Mouse (Mus musculus): Measurements from ENCODE around the gene Gm8369.
"Not testable (repeated sequence)": the region's sequence is repeated elsewhere in the genome, so short reads cannot be mapped to it uniquely, and the experiment has no call there.

Gm8369 gene

DNA sequence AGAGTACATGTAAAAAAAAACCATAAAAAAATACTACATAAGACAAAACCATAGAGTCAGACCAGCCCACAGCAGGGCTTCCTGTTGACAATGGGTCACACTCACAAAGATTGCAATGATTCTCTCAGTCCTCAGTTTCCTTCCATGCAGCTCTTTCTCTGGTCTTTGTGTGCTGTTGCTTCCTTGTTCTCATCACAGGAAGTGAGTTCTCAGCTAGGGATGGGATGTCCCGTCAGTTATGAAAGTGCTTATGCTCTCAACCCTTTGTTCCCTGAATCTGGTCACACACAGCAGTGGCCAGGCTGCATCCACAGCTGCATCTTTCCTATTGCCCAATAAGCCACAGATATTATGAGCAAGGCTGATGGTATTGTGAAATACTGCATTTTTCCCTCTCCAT is 27.7 kb downstream of the Gm8369 start:
- peak; percentile 45 to 61 for DNase-seq (ENCODE audit: low spot score in 2 of 2)

DNA sequence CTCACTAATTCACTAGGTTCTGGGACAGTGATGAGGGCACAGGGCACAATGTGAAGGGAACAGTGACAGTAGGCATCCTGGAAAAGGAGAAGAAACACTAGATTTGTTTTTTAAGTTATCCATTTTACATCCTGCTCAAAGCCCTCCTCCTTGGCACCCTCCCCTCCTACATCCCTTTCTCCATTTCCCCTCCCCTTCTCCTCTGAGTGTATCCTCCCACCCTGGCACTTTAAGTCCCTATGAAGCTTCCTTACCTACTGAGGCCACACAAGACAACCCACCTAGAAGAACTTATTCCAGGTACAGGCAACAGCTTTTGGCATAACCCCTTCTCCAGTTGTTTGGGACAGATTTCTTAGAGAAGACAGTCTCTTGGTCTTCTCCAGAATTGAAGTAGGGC is 30.5 kb downstream of the Gm8369 start, which contains the start of gene Ms4a6b:
TSS of gene Ms4a6b (plus strand) at position 267 of the 400 bp plus-strand sequence.
- DNase-seq (ENCODE audit: low spot score in 2 of 2): no peak

DNA sequence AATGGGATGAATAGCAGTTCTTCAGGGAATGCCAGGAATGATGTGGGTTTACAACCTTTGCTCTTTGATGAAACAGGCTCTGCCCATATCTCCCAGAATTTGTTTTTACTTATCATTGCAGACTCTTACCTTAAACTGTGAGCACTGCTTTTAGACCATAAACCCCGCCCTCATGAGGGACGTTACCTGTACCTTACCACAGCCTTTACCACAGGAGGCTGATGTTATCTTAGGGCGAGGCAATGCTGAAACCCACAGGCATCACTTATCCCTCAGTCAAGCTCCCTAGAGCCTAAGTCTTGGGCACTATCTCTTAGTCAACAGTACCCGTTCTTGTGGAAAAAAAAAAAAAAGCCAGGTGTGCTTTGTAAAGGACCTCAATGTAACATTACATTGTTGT is 31.1 kb downstream of the Gm8369 start:
- DNase-seq (ENCODE audit: low spot score in 2 of 2): no peak

DNA sequence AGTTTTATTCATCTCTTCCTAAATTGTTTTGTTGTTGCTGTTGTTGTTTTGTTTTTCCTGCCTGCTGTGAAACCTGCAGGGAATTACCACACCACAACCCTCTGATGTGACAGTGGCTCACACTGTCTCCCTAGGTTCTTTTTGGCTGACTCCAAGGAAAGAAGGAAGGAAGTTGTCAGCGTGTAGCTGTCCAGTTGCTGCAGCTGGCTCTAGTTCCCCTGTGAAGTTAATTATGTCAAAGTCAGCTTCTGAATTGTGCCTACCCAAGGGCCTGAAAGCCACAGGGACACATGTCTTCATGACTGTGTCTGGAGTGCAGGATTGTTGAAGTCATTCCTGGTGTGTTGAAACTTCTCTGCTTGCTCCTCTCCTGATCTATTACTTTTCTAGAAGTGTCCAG is 31.6 kb downstream of the Gm8369 start:
- peak; percentile 51 to 71 for DNase-seq (ENCODE audit: low spot score in 2 of 2)

DNA sequence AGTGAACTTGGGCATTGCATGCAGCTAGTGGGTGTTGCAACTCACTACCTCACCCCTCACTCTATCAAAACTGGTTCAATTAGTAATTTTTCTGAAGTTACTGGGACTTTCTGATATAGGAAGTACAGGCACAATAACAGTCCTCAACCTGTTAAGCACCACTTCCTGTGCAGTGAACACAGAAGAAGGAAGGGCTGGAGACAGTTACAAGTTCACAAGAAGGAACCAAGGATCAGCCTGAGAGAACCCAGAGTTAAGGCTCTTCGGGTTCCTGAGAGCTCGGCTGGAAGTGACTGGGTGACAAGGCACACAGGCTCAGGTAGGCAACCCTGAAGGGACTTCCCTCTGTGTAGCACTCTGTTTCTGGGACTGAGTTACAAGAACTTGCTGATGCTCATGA is 32.6 kb downstream of the Gm8369 start:
- not testable (repeated sequence) for DNase-seq (ENCODE audit: low spot score in 2 of 2)

DNA sequence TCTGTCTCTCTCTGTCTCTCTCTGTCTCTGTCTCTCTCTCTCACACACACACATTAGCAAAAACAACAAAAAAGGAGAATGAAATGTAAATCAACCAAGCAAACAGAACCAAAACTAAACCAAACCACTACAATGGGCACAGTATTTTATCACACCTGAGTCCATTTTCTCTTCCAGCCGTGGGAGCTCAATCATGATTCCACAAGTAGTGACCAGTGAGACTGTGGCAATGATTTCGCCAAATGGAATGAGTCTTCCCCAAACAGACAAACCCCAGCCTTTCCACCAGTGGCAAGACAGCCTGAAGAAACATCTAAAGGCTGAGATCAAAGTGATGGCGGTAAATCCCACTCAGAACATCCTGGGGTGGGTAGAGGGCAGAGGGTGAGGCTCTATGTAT is 34.4 kb downstream of the Gm8369 start:
- DNase-seq (ENCODE audit: low spot score in 2 of 2): no peak

DNA sequence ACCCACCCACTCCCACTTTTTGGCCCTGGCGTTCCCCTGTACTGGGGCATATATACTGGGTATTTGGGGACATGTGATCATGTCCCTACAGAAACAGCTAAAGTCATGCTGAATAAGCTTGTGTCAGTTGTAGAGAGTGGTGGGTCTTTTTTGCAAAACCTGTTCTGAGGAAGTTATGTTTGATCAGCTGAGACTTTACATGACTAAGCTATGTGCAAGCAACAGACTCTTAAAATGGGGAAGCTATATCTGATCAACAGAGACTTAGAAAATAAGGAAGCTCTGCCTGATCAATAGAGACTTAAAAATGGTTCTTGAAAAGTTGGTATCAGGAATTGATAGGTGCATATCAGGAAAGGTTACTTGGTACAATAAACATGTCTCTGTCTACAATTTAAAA is 47.7 kb downstream of the Gm8369 start:
- no peak for DNase-seq (ENCODE audit: low spot score in 2 of 2)

DNA sequence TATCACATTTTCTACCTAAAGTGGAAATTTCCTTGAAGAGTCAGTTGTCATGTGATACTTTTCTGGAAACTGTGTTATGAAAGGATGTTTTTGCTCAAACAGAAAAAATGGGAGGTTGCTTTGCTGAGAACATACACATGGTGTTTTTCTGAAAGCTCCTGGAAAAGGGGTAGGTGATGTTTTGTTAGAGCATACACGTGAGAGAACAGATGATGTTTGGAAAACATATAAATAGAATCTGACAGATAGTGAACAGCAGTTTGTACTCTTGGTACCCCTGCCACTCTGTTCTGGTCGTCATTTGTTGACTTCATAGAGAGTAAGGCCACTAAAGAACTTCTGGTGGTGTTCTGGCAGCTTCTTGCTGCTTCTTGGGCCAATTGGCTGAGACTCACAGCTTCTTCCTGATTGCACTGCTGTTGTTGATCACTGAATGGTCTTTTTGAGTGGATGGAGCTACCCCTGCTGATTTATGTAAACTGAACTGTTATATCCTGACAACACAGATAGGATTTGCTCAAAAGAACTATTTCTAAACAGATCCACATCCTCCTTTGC is 48.2 kb downstream of the Gm8369 start:
- peak; percentile 78 to 82 for DNase-seq (ENCODE audit: low spot score in 2 of 2)

DNA sequence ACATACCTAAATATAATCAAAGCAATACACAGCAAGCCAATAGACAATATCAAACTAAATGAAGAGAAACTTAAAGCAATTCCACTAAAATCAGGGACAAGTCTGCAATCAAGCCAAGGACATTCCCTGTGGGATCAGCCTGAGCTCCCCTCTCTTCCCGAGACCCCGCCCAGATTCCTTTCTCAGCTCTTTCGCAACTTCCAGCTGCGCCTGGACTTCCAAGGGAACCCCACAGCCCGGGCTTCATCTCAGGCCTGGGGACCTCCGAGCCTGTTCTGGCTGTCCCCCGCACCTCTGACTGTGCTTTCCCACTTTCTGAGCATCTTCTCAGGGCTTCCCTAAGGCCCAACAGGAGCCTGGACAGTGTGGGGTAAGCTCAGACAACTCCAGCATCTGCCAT is 50.9 kb downstream of the Gm8369 start, which contains the start of gene Ms4a4d:
TSS of gene Ms4a4d (plus strand) at position 209 of the 400 bp plus-strand sequence.
- DNase-seq (ENCODE audit: low spot score in 2 of 2): peak; percentile 76 to 79

DNA sequence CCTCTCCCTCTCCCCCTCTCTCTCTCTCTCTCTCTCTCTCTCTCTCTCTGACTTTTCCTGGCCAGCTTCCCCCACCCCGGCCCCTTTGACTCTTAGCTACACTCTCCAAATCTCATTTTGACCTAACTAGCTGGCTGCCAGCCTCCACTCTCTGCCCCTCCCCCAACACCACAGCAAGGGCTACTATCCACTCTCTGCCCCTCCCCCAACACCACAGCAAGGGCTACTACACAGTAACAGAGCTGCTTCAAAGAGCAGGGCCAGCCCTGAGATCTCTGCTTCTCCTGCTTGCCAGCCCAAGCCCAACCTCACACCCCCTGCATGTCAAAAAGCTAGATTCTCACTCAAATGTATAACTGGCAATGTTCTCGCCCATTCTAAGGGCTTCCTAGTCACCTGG is 51.6 kb downstream of the Gm8369 start:
- peak; percentile 25 to 34 for DNase-seq (ENCODE audit: low spot score in 2 of 2)

DNA sequence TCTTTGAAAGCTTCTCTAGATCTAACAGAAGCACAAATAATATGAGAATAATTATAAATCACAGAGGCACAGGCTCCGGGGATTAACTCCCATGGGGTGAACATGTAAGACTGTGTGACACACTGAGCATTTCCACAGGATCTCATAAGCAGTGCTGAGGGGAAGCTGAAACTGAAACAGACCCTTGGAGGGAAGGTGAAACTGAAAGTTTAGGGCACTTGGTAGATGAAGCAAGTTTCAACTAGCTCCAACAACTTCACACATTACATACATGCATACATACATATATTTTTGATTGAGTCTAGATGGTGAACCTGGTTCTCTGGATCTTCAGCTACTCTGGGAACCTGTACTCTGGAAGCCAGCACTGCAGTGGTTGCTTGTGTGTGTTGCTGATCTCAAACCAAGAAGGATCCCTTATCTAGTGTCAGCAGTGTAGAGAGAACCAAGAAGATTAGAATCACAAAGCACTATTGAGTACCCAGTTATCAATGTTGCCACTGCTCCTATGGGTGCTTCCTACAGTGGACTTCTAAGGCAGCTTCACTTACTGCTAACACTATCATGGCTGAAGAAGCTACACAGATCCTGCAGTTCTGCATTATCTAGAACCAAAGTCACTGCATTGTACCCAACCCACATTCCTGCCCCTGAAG is 54.6 kb downstream of the Gm8369 start:
- DNase-seq (ENCODE audit: low spot score in 2 of 2): peak; percentile 18 to 24

DNA sequence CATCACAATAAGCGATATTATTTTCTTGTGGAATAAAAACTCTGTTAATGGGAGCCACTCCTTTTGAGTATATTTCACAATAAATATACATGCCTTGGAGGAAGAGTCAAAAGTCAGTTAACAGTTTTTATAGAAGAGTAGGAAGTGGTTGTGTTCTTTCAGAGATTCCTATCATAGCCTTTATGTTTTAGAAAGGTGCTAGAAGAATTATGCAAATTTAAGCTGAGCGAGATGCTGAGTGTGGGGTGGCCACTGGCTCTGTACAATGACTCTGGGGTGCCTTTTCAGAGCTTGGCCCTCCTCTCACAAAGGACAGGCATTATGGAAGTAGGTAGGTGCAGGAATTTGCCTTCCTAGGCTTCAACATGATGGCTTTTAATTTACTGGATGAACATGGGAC is 58.6 kb downstream of the Gm8369 start:
- not testable (repeated sequence) for DNase-seq (ENCODE audit: low spot score in 2 of 2)

DNA sequence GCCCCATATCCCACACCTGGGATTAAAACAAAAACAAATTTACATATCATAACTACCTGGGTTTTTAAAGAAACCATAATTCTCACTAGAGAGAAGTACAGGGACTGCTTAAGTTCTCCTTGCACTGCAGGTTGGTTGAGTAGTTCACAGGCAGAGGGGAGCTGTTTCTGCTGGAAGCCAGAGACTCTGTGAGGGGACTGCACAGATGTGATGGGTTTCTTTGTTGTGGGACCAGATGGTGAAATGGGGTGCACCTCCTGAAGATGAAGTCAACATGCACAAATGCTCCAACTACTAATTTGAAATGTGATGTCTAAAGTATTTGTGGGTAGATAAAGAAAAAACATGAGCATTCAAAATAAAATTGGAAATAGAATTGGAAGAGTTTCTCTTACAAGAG is 62.2 kb downstream of the Gm8369 start:
- no peak for DNase-seq (ENCODE audit: low spot score in 2 of 2)

DNA sequence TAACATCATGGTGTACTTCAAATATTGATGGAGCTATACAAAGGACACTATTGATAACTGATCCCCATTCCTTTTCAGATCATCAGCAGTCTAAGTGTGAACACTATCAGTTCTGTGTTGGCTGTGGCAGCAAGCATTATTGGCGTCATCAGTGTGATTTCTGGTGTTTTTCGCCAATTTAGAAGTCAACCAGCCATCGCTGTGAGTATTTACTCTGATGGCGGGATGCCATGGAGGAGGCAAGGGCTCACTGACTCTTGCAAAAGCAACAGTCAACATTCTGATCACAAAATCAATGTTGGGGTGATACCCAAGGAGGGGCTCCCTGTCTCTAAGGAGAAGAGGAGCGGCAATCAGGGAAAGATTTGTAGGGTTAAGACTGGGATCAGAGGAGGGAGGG is 69.0 kb downstream of the Gm8369 start:
- no peak for DNase-seq (ENCODE audit: low spot score in 2 of 2)

DNA sequence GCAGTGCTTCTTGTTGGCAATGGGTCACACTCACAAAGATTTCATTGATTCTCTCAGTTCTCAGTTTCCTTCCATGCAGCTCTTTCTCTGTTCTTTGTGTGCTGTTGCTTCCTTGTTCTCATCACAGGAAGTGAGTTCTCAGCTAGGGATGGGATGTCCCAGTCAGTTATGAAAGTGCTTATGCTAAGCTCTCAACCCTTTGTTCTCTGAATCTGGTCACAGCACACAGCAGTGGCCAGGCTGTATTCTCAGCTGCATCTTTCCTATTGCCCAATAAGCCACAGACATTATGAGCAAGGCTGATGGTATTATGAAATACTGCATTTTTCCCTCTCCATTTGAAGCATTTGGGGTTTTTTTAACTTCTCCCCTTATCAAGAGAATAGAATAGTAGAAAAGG is 73.8 kb downstream of the Gm8369 start:
- DNase-seq (ENCODE audit: low spot score in 2 of 2): peak; percentile 31 to 44
